Mouse (Mus musculus) neural tube, embryonic 11.5 days (tissue): ENCODE results near the gene Gtf2h4. TPM values are rescaled to one million over a fixed set of nuclear protein-coding genes. Genes with fewer than 3 reads are reported as not detected.

Experiments used
- ATAC-seq: fragments of 200-750 bp; cut with Nextera tagmentation; 2 replicates; pipeline ENCODE4 v1.8.0; 2017; ENCODE audit warnings: moderate number of reproducible peaks, mild to moderate bottlenecking, moderate TSS enrichment, moderate library complexity; ENCODE audit not compliant: insufficient read depth, low FRiP score, low TSS enrichment
- DNase-seq: peaks from one replicate; pipeline ENCODE4 v3.0.0-alpha.2; 2015; ENCODE audit warnings: low spot score
- H3K27ac ChIP-seq: fragments of 300-500 bp; sonication (generic); 2 replicates; pipeline ENCODE4 v1.5.1; 2014; ENCODE audit warnings: low read depth, mild to moderate bottlenecking, low read length
- H3K27me3 ChIP-seq: fragments of 300-500 bp; sonication (generic); 2 replicates; pipeline ENCODE4 v1.6.1; 2014; ENCODE audit warnings: mild to moderate bottlenecking, low read length, mixed read lengths; ENCODE audit not compliant: control insufficient read depth, insufficient read depth
- H3K36me3 ChIP-seq: fragments of 300-500 bp; sonication (generic); 2 replicates; pipeline ENCODE4 v1.6.1; 2014; ENCODE audit warnings: mild to moderate bottlenecking, low read length, moderate library complexity, mixed read lengths; ENCODE audit not compliant: control insufficient read depth, insufficient read depth
- H3K4me1 ChIP-seq: fragments of 300-500 bp; sonication (generic); 2 replicates; pipeline ENCODE4 v1.6.1; 2014; ENCODE audit warnings: low read length, mixed read lengths; ENCODE audit not compliant: control insufficient read depth, insufficient read depth
- H3K4me2 ChIP-seq: fragments of 300-500 bp; sonication (generic); 2 replicates; pipeline ENCODE4 v1.6.1; 2014; ENCODE audit warnings: low read depth, mild to moderate bottlenecking, moderate library complexity
- H3K4me3 ChIP-seq: fragments of 300-500 bp; sonication (generic); 2 replicates; pipeline ENCODE4 v1.5.1; 2014; ENCODE audit warnings: low read depth, low read length
- H3K9ac ChIP-seq: fragments of 300-500 bp; sonication (generic); 2 replicates; pipeline ENCODE4 v1.6.1; 2014; ENCODE audit warnings: mild to moderate bottlenecking, low read length
- H3K9me3 ChIP-seq: fragments of 300-500 bp; sonication (generic); 2 replicates; pipeline ENCODE4 v1.6.1; 2016; ENCODE audit warnings: low read length; ENCODE audit not compliant: control insufficient read depth
- WGBS: fragments of 180-500 bp; shearing (Covaris S2); extraction: QIAGEN DNeasy Blood & Tissue Kit; methylation state at CpG from one replicate; pipeline ENCODE4 v1.1.7; 2014; 5-methylcytosine and 5-hydroxymethylcytosine counted together
- polyA plus RNA-seq: library from polyadenylated mRNA; unstranded; fragments of >200 nt; fragmentation: Nextera tagmentation; extraction: Ambion mirVana; gene quantifications from 2 replicates; pipeline ENCODE4 v1.2.1, GENCODE M21; 2014

Gtf2h4 gene
- polyA plus RNA-seq, 1 experiment from 2014 or later: 42.9 TPM

DNA sequence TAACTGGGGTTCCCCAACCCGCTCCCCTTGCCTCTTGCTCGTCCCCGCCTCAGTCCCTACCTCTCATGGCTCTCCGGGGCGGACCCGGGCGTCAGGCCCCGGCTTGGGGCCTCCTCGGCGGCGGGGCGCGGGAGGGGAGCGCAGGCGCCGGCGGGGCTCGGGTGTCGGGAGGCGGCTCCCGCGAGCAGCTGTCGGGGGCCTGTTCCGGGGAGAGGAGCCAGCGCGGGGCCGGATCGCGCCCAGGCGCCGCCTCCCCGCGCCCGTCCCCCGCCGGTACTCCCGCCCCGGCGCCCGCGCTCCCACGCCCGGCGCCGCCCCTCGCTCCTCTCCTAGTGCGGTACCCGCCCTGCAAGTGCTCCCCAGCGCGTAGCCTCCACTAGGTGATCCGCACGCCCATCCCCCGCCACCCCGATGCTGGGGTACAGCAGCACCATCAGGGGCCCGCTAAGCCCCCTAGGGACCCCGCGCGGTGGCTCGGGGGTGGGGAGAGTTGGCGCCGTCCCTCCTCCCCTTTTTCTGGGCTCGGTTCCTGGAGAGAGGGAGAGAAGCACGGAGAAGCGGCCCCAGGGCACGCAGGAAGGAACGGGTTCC, 26.9 kb upstream of the Gtf2h4 start:
- ATAC-seq: no peak
- Histone ChIP-seq H3K27me3 (no peaks in the 10 kb centered on the region), H3K4me3 (peak overlapping the region; percentile 87), H3K27ac (peak overlapping the region; percentile 95), H3K9ac (peak overlapping the region; percentile 95), H3K9me3 (no peaks in the 10 kb centered on the region), H3K4me2 (peak overlapping the region; percentile 92), H3K4me1 (peaks cover 25% of the 10 kb centered on the region), H3K36me3 (no peaks in the 10 kb centered on the region)
- peak; percentile 68 for DNase-seq
- WGBS: 0% methylated on average over 29 of the region's 66 CpGs

DNA sequence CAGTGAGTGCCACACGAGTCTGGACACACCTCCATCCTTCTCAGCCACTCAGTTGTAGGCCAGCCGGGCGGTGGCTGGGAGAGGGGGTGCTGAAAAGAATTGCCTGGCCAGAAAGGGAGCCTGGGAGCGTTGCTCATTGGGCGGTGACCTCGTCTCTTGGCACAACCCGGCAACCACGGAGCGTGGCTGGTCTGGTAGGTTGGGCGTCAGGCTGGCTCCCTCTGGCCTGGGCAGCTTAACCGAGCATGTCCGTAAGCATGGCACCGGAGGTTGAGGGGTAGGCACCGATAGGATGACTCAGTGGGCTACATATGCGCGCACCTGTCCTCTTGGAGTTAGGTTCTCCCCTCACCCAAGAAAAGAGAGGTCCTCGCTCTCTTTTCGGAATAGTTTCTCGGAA, 26.4 kb upstream of the Gtf2h4 start:
- 1% methylated on average over 18 of the region's 19 CpGs for WGBS
- H3K9me3 ChIP-seq: no peaks in the 10 kb centered on the region
- H3K27ac ChIP-seq: peak overlapping the region; percentile 95
- H3K4me3 ChIP-seq: peak overlapping the region; percentile 87
- no peaks in the 10 kb centered on the region for H3K27me3 ChIP-seq
- H3K9ac ChIP-seq: peak overlapping the region; percentile 95
- ATAC-seq (no peak), DNase-seq (peak; percentile 46)
- no peaks in the 10 kb centered on the region; the same call in 1 of the 2 replicates for H3K36me3 ChIP-seq
- H3K4me2 ChIP-seq: peak overlapping the region; percentile 92
- peaks cover 25% of the 10 kb centered on the region for H3K4me1 ChIP-seq

- no peak for ATAC-seq
- WGBS: 36% methylated on average over 5 of the region's 5 CpGs
Observed at GRCm38 (mm10) chr17:35698501-35698883, 25.0 kb upstream of the Gtf2h4 start.

GRCm38 (mm10) chr17:35697759-35698500, 24.4 kb upstream of the Gtf2h4 start:
- peaks cover 6% of the 10 kb centered on the region for H3K36me3 ChIP-seq
- peak; percentile 77 for ATAC-seq

More at GRCm38 (mm10) chr17:35698501-35698883, 25.0 kb upstream of the Gtf2h4 start:
- peak overlapping the region; percentile 74 for H3K9ac ChIP-seq
- peak overlapping the region; percentile 70 for H3K4me2 ChIP-seq
- H3K4me3 ChIP-seq: peak overlapping the region; percentile 33
- H3K36me3 ChIP-seq: peaks cover 3% of the 10 kb centered on the region
- H3K4me1 ChIP-seq: peaks cover 25% of the 10 kb centered on the region
- DNase-seq: no peak
- no peaks in the 10 kb centered on the region for H3K27me3 ChIP-seq
- no peaks in the 10 kb centered on the region for H3K9me3 ChIP-seq
- H3K27ac ChIP-seq: peak overlapping the region; percentile 95

GRCm38 (mm10) chr17:35697429-35697758, 23.9 kb upstream of the Gtf2h4 start:
- Histone ChIP-seq H3K27ac (peak overlapping the region; percentile 95), H3K4me2 (peak overlapping the region; percentile 70), H3K4me3 (peak overlapping the region; percentile 33), H3K36me3 (peaks cover 9% of the 10 kb centered on the region), H3K9me3 (no peaks in the 10 kb centered on the region), H3K27me3 (no peaks in the 10 kb centered on the region), H3K9ac (peak overlapping the region; percentile 74), H3K4me1 (peaks cover 25% of the 10 kb centered on the region)
- WGBS: 32% methylated on average over 1 of the region's 1 CpGs
- DNase-seq (no peak), ATAC-seq (no peak; the same call in 1 of the 2 replicates)

More at GRCm38 (mm10) chr17:35697759-35698500, 24.4 kb upstream of the Gtf2h4 start:
- Histone ChIP-seq H3K9me3 (no peaks in the 10 kb centered on the region), H3K4me2 (peak overlapping the region; percentile 70), H3K4me1 (peaks cover 25% of the 10 kb centered on the region), H3K4me3 (peak overlapping the region; percentile 33), H3K27me3 (no peaks in the 10 kb centered on the region), H3K27ac (peak overlapping the region; percentile 95), H3K9ac (peak overlapping the region; percentile 74)
- WGBS: 6% methylated on average over 16 of the region's 16 CpGs
- DNase-seq: peak; percentile 79

DNA sequence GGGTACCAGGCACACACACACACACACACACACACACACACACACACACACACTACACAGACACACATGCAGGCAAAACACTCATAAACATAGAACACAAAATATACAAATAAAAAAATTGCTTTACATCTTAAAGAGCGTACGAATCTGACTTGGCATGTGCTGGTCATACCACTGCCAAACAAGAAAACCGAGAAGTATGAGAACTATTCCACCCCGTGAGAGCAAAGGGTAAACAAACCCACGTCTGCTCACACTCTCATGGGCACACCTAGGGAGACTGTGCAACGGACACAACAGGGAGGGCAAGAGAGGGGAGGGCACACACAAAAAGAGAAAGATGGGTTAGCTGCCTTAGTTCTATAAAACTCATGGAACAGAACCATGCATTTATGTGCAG, 23.2 kb upstream of the Gtf2h4 start:
- DNase-seq (no peak), ATAC-seq (no peak)
- Histone ChIP-seq H3K27ac (no peak overlapping the region), H3K36me3 (peaks cover 14% of the 10 kb centered on the region), H3K4me1 (peaks cover 25% of the 10 kb centered on the region), H3K9me3 (no peaks in the 10 kb centered on the region), H3K4me2 (peak overlapping the region; percentile 19; the same call in 1 of the 2 replicates), H3K4me3 (no peak overlapping the region), H3K9ac (no peak overlapping the region), H3K27me3 (no peaks in the 10 kb centered on the region)
- 84% methylated on average over 6 of the region's 6 CpGs for WGBS

GRCm38 (mm10) chr17:35695289-35695688, 21.8 kb upstream of the Gtf2h4 start:
- Histone ChIP-seq H3K27ac (no peak overlapping the region), H3K4me1 (peaks cover 22% of the 10 kb centered on the region), H3K36me3 (peaks cover 16% of the 10 kb centered on the region), H3K27me3 (no peaks in the 10 kb centered on the region), H3K9me3 (no peaks in the 10 kb centered on the region), H3K4me2 (no peak overlapping the region), H3K4me3 (no peak overlapping the region), H3K9ac (no peak overlapping the region)
- peak; percentile 60 for DNase-seq
- no peak for ATAC-seq
- 94% methylated on average over 2 of the region's 2 CpGs for WGBS

DNA sequence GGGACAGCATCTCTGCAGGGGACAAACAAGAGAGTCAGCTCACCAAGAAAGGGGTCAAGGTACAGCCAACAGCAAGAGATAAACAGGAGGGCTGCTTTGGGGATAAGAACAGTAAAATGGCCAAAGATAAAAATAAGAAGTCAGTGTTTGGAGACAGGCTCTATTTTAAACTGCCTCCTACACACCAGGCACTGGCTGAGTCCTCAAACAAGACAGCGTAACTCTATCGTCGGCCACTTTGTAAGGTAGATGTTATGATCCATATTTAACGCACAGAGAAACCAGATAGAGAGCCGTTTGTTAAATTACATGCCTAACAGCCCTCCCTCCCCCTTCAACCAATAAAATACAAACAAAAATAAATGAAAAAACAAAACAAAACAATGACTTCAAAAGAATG, 20.4 kb upstream of the Gtf2h4 start:
- Histone ChIP-seq H3K9me3 (no peaks in the 10 kb centered on the region), H3K27me3 (no peaks in the 10 kb centered on the region), H3K27ac (no peak overlapping the region), H3K36me3 (peaks cover 21% of the 10 kb centered on the region), H3K4me2 (no peak overlapping the region), H3K4me3 (no peak overlapping the region), H3K4me1 (peaks cover 13% of the 10 kb centered on the region), H3K9ac (no peak overlapping the region)
- DNase-seq (no peak), ATAC-seq (no peak)
- 97% methylated on average over 5 of the region's 5 CpGs for WGBS

- 81% methylated on average over 4 of the region's 4 CpGs for whole genome bisulfite sequencing
- no peak for ATAC-seq
- no peak for DNase-seq
- Histone ChIP-seq H3K9me3 (no peaks in the 10 kb centered on the region), H3K9ac (no peak overlapping the region), H3K4me1 (peaks cover 4% of the 10 kb centered on the region), H3K27ac (no peak overlapping the region), H3K4me3 (no peak overlapping the region), H3K27me3 (no peaks in the 10 kb centered on the region), H3K4me2 (no peak overlapping the region), H3K36me3 (peaks cover 32% of the 10 kb centered on the region)
Observed at GRCm38 (mm10) chr17:35692368-35692767, 18.8 kb upstream of the Gtf2h4 start.
